Mouse (Mus musculus): ENCODE data around the gene Padi4. TPM values are rescaled to one million over a fixed set of nuclear protein-coding genes. Genes with fewer than 3 reads are reported as not detected.
A peak's percentile ranks its signal among the peaks of the same experiment; 100 is the strongest.

Gene Padi4
- polyA plus RNA-seq, 1 experiment: 0.35 TPM

- H3K4me1 ChIP-seq (ENCODE audit: control insufficient read depth, insufficient read depth, insufficient read length, low read length): peaks cover 4% of the 10 kb centered on the region
- no peaks in the 10 kb centered on the region for H3K27me3 ChIP-seq (ENCODE audit: control insufficient read depth, insufficient read depth, low read length)
- TF ChIP-seq POLR2A (IDR thresholded peaks at IDR 0.05; ENCODE audit: low read depth, low read length): no peak
- peak overlapping the region; percentile 38 for H3K27ac ChIP-seq (ENCODE audit: insufficient read depth, low read depth, low read length)
- WGBS: 4% methylated on average over 29 of the region's 29 CpGs
- H3K36me3 ChIP-seq (ENCODE audit: control insufficient read depth, insufficient read depth, low read length): no peaks in the 10 kb centered on the region
- H3K4me3 ChIP-seq (ENCODE audit: low read depth, low read length): peak overlapping the region; percentile 45
These were observed 74.5 kb downstream of the Padi4 start for GRCm38 (mm10) chr4:140699441-140700127.

Other genes starting within 250 kb of the Padi4 start
- gene Arhgef10l, start 108.2 kb downstream of the Padi4 start, polyA plus RNA-seq (2012; rRNA removed): 10.4 and 14.2 TPM in 2 replicates
- gene Rcc2, start 73.7 kb downstream of the Padi4 start, polyA plus RNA-seq (2012; rRNA removed): 23.1 and 42.9 TPM in 2 replicates
- gene Padi6, start 31.6 kb downstream of the Padi4 start, polyA plus RNA-seq (2012; rRNA removed): not detected in 2 replicates
- not detected in 2 replicates for gene Padi3, start 36.4 kb upstream of the Padi4 start, polyA plus RNA-seq (2012; rRNA removed)
- gene Padi1, start 71.5 kb upstream of the Padi4 start, polyA plus RNA-seq (2012; rRNA removed): 0.04 TPM in 1 of 2 replicates, not detected in the other
- gene Padi2, start 132.1 kb upstream of the Padi4 start, polyA plus RNA-seq (2012; rRNA removed): 2.3 and 5.3 TPM in 2 replicates
- 304 and 515 TPM in 2 replicates for gene Sdhb, start 187.0 kb upstream of the Padi4 start, polyA plus RNA-seq (2012; rRNA removed)
- gene Atp13a2, start 212.6 kb upstream of the Padi4 start, polyA plus RNA-seq (2012; rRNA removed): 63.0 and 76.6 TPM in 2 replicates
- gene Mfap2, start 236.2 kb upstream of the Padi4 start, polyA plus RNA-seq (2012; rRNA removed): 8.8 and 13.7 TPM in 2 replicates